Mouse (Mus musculus) brain, adult 2 months (tissue): Measurements from ENCODE around the gene Cacna2d3.

Experiments
- DNase-seq: peaks from one replicate; pipeline ENCODE4 v3.0.0; 2011; ENCODE audit warnings: low read depth, low spot score

Cacna2d3 gene

GRCm38 (mm10) chr14:29721488-29722385 lies at the start of gene Cacna2d3:
Cacna2d3 (minus strand) TSS chr14:29721864.
- DNase-seq: peak; percentile 71

GRCm38 (mm10) chr14:29769486-29769885 lies 47.8 kb upstream of the Cacna2d3 start:
- DNase-seq: peak; percentile 80

GRCm38 (mm10) chr14:29752876-29753275 lies 31.2 kb upstream of the Cacna2d3 start:
- peak; percentile 52 for DNase-seq

- DNase-seq: no peak
These were observed 17.1 kb upstream of the Cacna2d3 start for GRCm38 (mm10) chr14:29738751-29739150.

- no peak for DNase-seq
These were observed 8.6 kb upstream of the Cacna2d3 start for GRCm38 (mm10) chr14:29730256-29730655.

GRCm38 (mm10) chr14:29729009-29729408 lies 7.3 kb upstream of the Cacna2d3 start:
- DNase-seq: peak; percentile 66

GRCm38 (mm10) chr14:29727596-29727995 lies 5.9 kb upstream of the Cacna2d3 start:
- DNase-seq: peak; percentile 45

- peak; percentile 63 for DNase-seq
These were observed 1.6 kb upstream of the Cacna2d3 start for GRCm38 (mm10) chr14:29723267-29723666.

GRCm38 (mm10) chr14:29722386-29723221 lies 940 bp upstream of the Cacna2d3 start:
- DNase-seq: peak; percentile 70

- DNase-seq: peak; percentile 36
These were observed 555 bp downstream of the Cacna2d3 start for GRCm38 (mm10) chr14:29721131-29721487.

- peak; percentile 40 for DNase-seq
These were observed 1.2 kb downstream of the Cacna2d3 start for GRCm38 (mm10) chr14:29720334-29720911.

GRCm38 (mm10) chr14:29712621-29713020 lies 9.0 kb downstream of the Cacna2d3 start:
- peak; percentile 46 for DNase-seq

GRCm38 (mm10) chr14:29707561-29708335 lies 13.9 kb downstream of the Cacna2d3 start:
- peak; percentile 28 for DNase-seq

- DNase-seq: no peak
These were observed 18.9 kb downstream of the Cacna2d3 start for GRCm38 (mm10) chr14:29702762-29703161.

- DNase-seq: peak; percentile 81
These were observed 25.5 kb downstream of the Cacna2d3 start for GRCm38 (mm10) chr14:29696131-29696530.

GRCm38 (mm10) chr14:29672436-29673050 lies 49.1 kb downstream of the Cacna2d3 start:
- no peak for DNase-seq

GRCm38 (mm10) chr14:29669826-29670225 lies 51.8 kb downstream of the Cacna2d3 start:
- peak; percentile 54 for DNase-seq

GRCm38 (mm10) chr14:29657006-29657405 lies 64.7 kb downstream of the Cacna2d3 start:
- no peak for DNase-seq

- peak; percentile 77 for DNase-seq
These were observed 71.1 kb downstream of the Cacna2d3 start for GRCm38 (mm10) chr14:29650591-29650990.

GRCm38 (mm10) chr14:29648721-29649120 lies 72.9 kb downstream of the Cacna2d3 start:
- DNase-seq: peak; percentile 91

- peak; percentile 58 for DNase-seq
These were observed 76.2 kb downstream of the Cacna2d3 start for GRCm38 (mm10) chr14:29645421-29645820.
